8 mouse cellular contexts compared by ENCODE assay signal in genomic region chr11:76436864-76437437, GRCm38 (mm10). TPM values are rescaled to one million over a fixed set of nuclear protein-coding genes. Genes with fewer than 3 reads are reported as not detected.
DNase-seq lines count a peak whose midpoint lies in the region; ATAC-seq and TF ChIP-seq lines count a peak whose summit lies in the region.

No protein-coding gene starts in this region.

- no peaks in the 10 kb centered on the region for H3K27me3 ChIP-seq in heart, embryonic 15.5 days
- H3K27me3 ChIP-seq in kidney, postnatal 0 days (ENCODE audit: insufficient read depth, low read length) = no peaks in the 10 kb centered on the region
- H3K27me3 ChIP-seq in stomach, embryonic 14.5 days (ENCODE audit: control insufficient read depth, insufficient read depth, low read length) = no peaks in the 10 kb centered on the region

- H3K4me3 ChIP-seq in layer of hippocampus, adult 2 months = peak overlapping the region; percentile 48
- peak overlapping the region; percentile 57 for H3K4me3 ChIP-seq in heart, embryonic 15.5 days
- H3K4me3 ChIP-seq in kidney, postnatal 0 days (replicated peaks; ENCODE audit: low read depth, low read length) = peak overlapping the region; percentile 30
- peak overlapping the region; percentile 37 for H3K4me3 ChIP-seq in stomach, embryonic 14.5 days (ENCODE audit: low read depth, low read length)

- H3K36me3 ChIP-seq in heart, embryonic 15.5 days = 0 out of 2 replicates have a peak, but pooled peaks cover 4% of the 10 kb centered on the region
- peaks cover 19% of the 10 kb centered on the region; the same call in 1 of the 2 replicates for H3K36me3 ChIP-seq in kidney, postnatal 0 days (ENCODE audit: insufficient read depth, low read length)
- H3K36me3 ChIP-seq in stomach, embryonic 14.5 days (ENCODE audit: control insufficient read depth, insufficient read depth, low read length) = peaks cover 10% of the 10 kb centered on the region

- peak overlapping the region; percentile 60 for H3K9ac ChIP-seq in heart, embryonic 15.5 days
- peak overlapping the region; percentile 57 for H3K9ac ChIP-seq in kidney, postnatal 0 days (ENCODE audit: low read depth, low read length)
- H3K9ac ChIP-seq in stomach, embryonic 14.5 days (replicated peaks; ENCODE audit: low read depth, low read length) = peak overlapping the region; percentile 57; the same call in 1 of the 2 replicates

- peak overlapping the region; percentile 85 for H3K4me2 ChIP-seq in heart, embryonic 15.5 days
- peak overlapping the region; percentile 67 for H3K4me2 ChIP-seq in kidney, postnatal 0 days (ENCODE audit: low read length)
- peak overlapping the region; percentile 61 for H3K4me2 ChIP-seq in stomach, embryonic 14.5 days (replicated peaks; ENCODE audit: low read depth, low read length)

- peak; percentile 83 for ATAC-seq in heart, embryonic 15.5 days (replicated peaks; ENCODE audit: insufficient number of reproducible peaks, insufficient read depth, low FRiP score, low read depth)
- ATAC-seq in kidney, postnatal 0 days (replicated peaks; ENCODE audit: low FRiP score, low read depth) = peak; percentile 74
- ATAC-seq in stomach, embryonic 14.5 days (ENCODE audit: insufficient number of reproducible peaks, insufficient read depth, low FRiP score, low read depth) = peak; percentile 84

- peaks cover 71% of the 10 kb centered on the region for H3K4me1 ChIP-seq in heart, embryonic 15.5 days (replicated peaks)
- H3K4me1 ChIP-seq in kidney, postnatal 0 days (replicated peaks; ENCODE audit: insufficient read depth, low read length) = peaks cover 6% of the 10 kb centered on the region
- H3K4me1 ChIP-seq in stomach, embryonic 14.5 days (ENCODE audit: control insufficient read depth, insufficient read depth, low read length) = peaks cover 39% of the 10 kb centered on the region

- DNase-seq in layer of hippocampus, adult 2 months (ENCODE audit: low spot score in 2 of 2) = peak; percentile 41 to 53
- no peak for DNase-seq in layer of hippocampus, adult 9-11 months
- peak; percentile 30 for DNase-seq in fibroblast of lung, adult 2 months (ENCODE audit: low read depth)
- peak; percentile 84 for DNase-seq in kidney, postnatal 0 days (ENCODE audit: low spot score)
- DNase-seq in lung, postnatal 14 days = peak; percentile 67
- no peak for DNase-seq in frontal cortex, postnatal 25 days (ENCODE audit: low spot score in 2 of 2)

- H3K9me3 ChIP-seq in heart, embryonic 15.5 days (replicated peaks) = no peaks in the 10 kb centered on the region
- no peaks in the 10 kb centered on the region for H3K9me3 ChIP-seq in kidney, postnatal 0 days (replicated peaks; ENCODE audit: low read length)
- no peaks in the 10 kb centered on the region for H3K9me3 ChIP-seq in stomach, embryonic 14.5 days (ENCODE audit: control insufficient read depth, low read depth, low read length)

- WGBS in heart, embryonic 15.5 days = 7% methylated on average over 28 of the region's 28 CpGs
- WGBS in kidney, postnatal 0 days = 15% methylated on average over 27 of the region's 28 CpGs
- 9% methylated on average over 28 of the region's 28 CpGs for WGBS in stomach, embryonic 14.5 days

- peak overlapping the region; percentile 68 for H3K27ac ChIP-seq in layer of hippocampus, adult 2 months
- H3K27ac ChIP-seq in heart, embryonic 15.5 days = peak overlapping the region; percentile 90
- peak overlapping the region; percentile 69 for H3K27ac ChIP-seq in kidney, postnatal 0 days
- H3K27ac ChIP-seq in stomach, embryonic 14.5 days (ENCODE audit: low read length) = peak overlapping the region; percentile 87

- peak; percentile 29 for TF ChIP-seq CTCF in layer of hippocampus, adult 2 months (conservative IDR thresholded peaks at IDR 0.05)
- TF ChIP-seq CTCF in kidney, postnatal 0 days (IDR thresholded peaks at IDR 0.05; ENCODE audit: low read depth) = peak; percentile 26; the same call in 1 of the 2 replicates

RNA-seq across cellular contexts. Expression of gene Timm22, which starts 30.2 kb away (rescaled TPM):
- 10 to 100 TPM; 28.6 to 29.4 TPM for total RNA-seq in layer of hippocampus, adult 2 months (2021)
- polyA plus RNA-seq in heart, embryonic 15.5 days (2015; fragmentation: Nextera tagmentation; extraction: Ambion mirVana) = 79.9 and 84.9 TPM in 2 replicates
- polyA plus RNA-seq in kidney, postnatal 0 days (2015; fragmentation: Nextera tagmentation; extraction: Ambion mirVana) = 122 and 128 TPM in 2 replicates
- polyA plus RNA-seq in stomach, embryonic 14.5 days (2014; fragmentation: Nextera tagmentation; extraction: Ambion mirVana) = 115 and 117 TPM in 2 replicates

RNA-seq across cellular contexts. Expression of gene Nxn, which starts 38.0 kb away (rescaled TPM):
- 10 to 100 TPM; 11.6 to 12.2 TPM for total RNA-seq in layer of hippocampus, adult 2 months (2021)
- 18.6 and 26.0 TPM in 2 replicates for polyA plus RNA-seq in heart, embryonic 15.5 days (2015; fragmentation: Nextera tagmentation; extraction: Ambion mirVana)
- polyA plus RNA-seq in kidney, postnatal 0 days (2015; fragmentation: Nextera tagmentation; extraction: Ambion mirVana) = 23.7 and 26.0 TPM in 2 replicates
- polyA plus RNA-seq in stomach, embryonic 14.5 days (2014; fragmentation: Nextera tagmentation; extraction: Ambion mirVana) = 50.4 and 50.5 TPM in 2 replicates

Comparison
In these comparisons a context has a peak if more than half of its experiments do, and no peak if none do; other contexts are left out.
1. DNase-seq: peak in layer of hippocampus, adult 2 months (2 of 2), fibroblast of lung, adult 2 months (single experiment), kidney, postnatal 0 days (single experiment) and lung, postnatal 14 days (single experiment); none in layer of hippocampus, adult 9-11 months (single experiment) and frontal cortex, postnatal 25 days (0 of 2).
2. Peak in every context shown above with its lines, with median percentiles within 50 percentile points of each other: H3K27ac ChIP-seq, H3K4me3 ChIP-seq, ATAC-seq, H3K4me2 ChIP-seq and H3K9ac ChIP-seq.